Mouse (Mus musculus): Measurements from ENCODE around the gene Ppfia4.

Gene Ppfia4

GRCm38 (mm10) chr1:134339162-134339561, 6.4 kb upstream of the Ppfia4 start:
- no peak for DNase-seq (ENCODE audit: low spot score in 2 of 2)

- no peak for DNase-seq (ENCODE audit: low spot score in 2 of 2)
Observed at GRCm38 (mm10) chr1:134336958-134337710, 4.4 kb upstream of the Ppfia4 start.

- no peak for DNase-seq (ENCODE audit: low spot score in 2 of 2)
Observed at GRCm38 (mm10) chr1:134335924-134336810, 3.4 kb upstream of the Ppfia4 start.

- no peak for DNase-seq (ENCODE audit: low spot score in 2 of 2)
Observed at GRCm38 (mm10) chr1:134335211-134335923, 2.6 kb upstream of the Ppfia4 start.

- DNase-seq (ENCODE audit: low spot score in 2 of 2), result no peak
Observed at GRCm38 (mm10) chr1:134334111-134334827, 1.5 kb upstream of the Ppfia4 start.

- no peak for DNase-seq (ENCODE audit: low spot score in 2 of 2)
Observed at GRCm38 (mm10) chr1:134333371-134334110, 813 bp upstream of the Ppfia4 start.

GRCm38 (mm10) chr1:134331879-134332635, 671 bp downstream of the Ppfia4 start:
- peak; percentile 70 to 88 for DNase-seq (ENCODE audit: low spot score in 2 of 2)

- DNase-seq (ENCODE audit: low spot score in 2 of 2), result no peak
Observed at GRCm38 (mm10) chr1:134326841-134327346, 5.8 kb downstream of the Ppfia4 start.

- DNase-seq (ENCODE audit: low spot score in 2 of 2), result peak in 1 of 2 experiments; percentile 34
Observed at GRCm38 (mm10) chr1:134322591-134322990, 10.1 kb downstream of the Ppfia4 start.

GRCm38 (mm10) chr1:134320691-134321301, 11.9 kb downstream of the Ppfia4 start:
- DNase-seq (ENCODE audit: low spot score in 2 of 2), result no peak

- no peak for DNase-seq (ENCODE audit: low spot score in 2 of 2)
Observed at GRCm38 (mm10) chr1:134318261-134318660, 14.5 kb downstream of the Ppfia4 start.

GRCm38 (mm10) chr1:134316361-134316760, 16.4 kb downstream of the Ppfia4 start:
- DNase-seq (ENCODE audit: low spot score in 2 of 2), result no peak

GRCm38 (mm10) chr1:134315181-134315580, 17.5 kb downstream of the Ppfia4 start:
- no peak for DNase-seq (ENCODE audit: low spot score in 2 of 2)

- DNase-seq (ENCODE audit: low spot score in 2 of 2), result no peak
Observed at GRCm38 (mm10) chr1:134311760-134312159, 21.0 kb downstream of the Ppfia4 start.

GRCm38 (mm10) chr1:134310729-134311128, 22.0 kb downstream of the Ppfia4 start:
- DNase-seq (ENCODE audit: low spot score in 2 of 2), result no peak

GRCm38 (mm10) chr1:134310291-134310690, 22.4 kb downstream of the Ppfia4 start:
- no peak for DNase-seq (ENCODE audit: low spot score in 2 of 2)

- DNase-seq (ENCODE audit: low spot score in 2 of 2), result no peak
Observed at GRCm38 (mm10) chr1:134307409-134307808, 25.3 kb downstream of the Ppfia4 start.

GRCm38 (mm10) chr1:134304940-134305339, 27.8 kb downstream of the Ppfia4 start:
- DNase-seq (ENCODE audit: low spot score in 2 of 2), result no peak

- DNase-seq (ENCODE audit: low spot score in 2 of 2), result peak in 1 of 2 experiments; percentile 20
Observed at GRCm38 (mm10) chr1:134302568-134303238, 30.0 kb downstream of the Ppfia4 start.

All from cerebellum, postnatal 4 days (tissue).